Mouse (Mus musculus): Measurements from ENCODE around the gene Gria1. TPM values are rescaled to one million over a fixed set of nuclear protein-coding genes. Genes with fewer than 3 reads are reported as not detected.
A peak's percentile ranks its signal among the peaks of the same experiment; 100 is the strongest.

Gene Gria1
- total and polyA plus RNA-seq, 3 experiments: 0.14 to 0.29 (median 0.16) TPM

GRCm38 (mm10) chr11:57004611-57005010, 6.6 kb upstream of the Gria1 start:
- Histone ChIP-seq H3K9ac (ENCODE audit: low read depth, low read length) (no peak overlapping the region), H3K36me3 (ENCODE audit: control insufficient read depth, insufficient read depth, low read length) (no peaks in the 10 kb centered on the region), H3K4me1 (ENCODE audit: control insufficient read depth, insufficient read depth, low read length) (peaks cover 4% of the 10 kb centered on the region), H3K27me3 (ENCODE audit: control insufficient read depth, insufficient read depth, low read length) (no peaks in the 10 kb centered on the region), H3K27ac (no peak overlapping the region), H3K79me2 (replicated peaks; ENCODE audit: control insufficient read depth, insufficient read depth, low read length) (no peaks in the 10 kb centered on the region), H3K4me3 (no peak overlapping the region)
- DNase-seq: no peak
- intact Hi-C loops (cut with DNase I): no loop called here
- TF ChIP-seq CTCF (IDR thresholded peaks at IDR 0.05) (no peak), POLR2A (IDR thresholded peaks at IDR 0.05; ENCODE audit: insufficient read depth, low read depth, low read length) (no peak), EP300 (IDR thresholded peaks at IDR 0.05; ENCODE audit: insufficient read depth, low read depth, low read length) (no peak)
- 59% methylated on average over 3 of the region's 3 CpGs for WGBS

GRCm38 (mm10) chr11:57005341-57005740, 5.8 kb upstream of the Gria1 start:
- no peaks in the 10 kb centered on the region; the same call in 1 of the 2 replicates for H3K4me1 ChIP-seq (ENCODE audit: control insufficient read depth, insufficient read depth, low read length)
- H3K4me3 ChIP-seq: no peak overlapping the region
- intact Hi-C loops (cut with DNase I): no loop called here
- 75% methylated on average over 7 of the region's 7 CpGs for WGBS
- no peaks in the 10 kb centered on the region for H3K27me3 ChIP-seq (ENCODE audit: control insufficient read depth, insufficient read depth, low read length)
- no peaks in the 10 kb centered on the region for H3K79me2 ChIP-seq (replicated peaks; ENCODE audit: control insufficient read depth, insufficient read depth, low read length)
- H3K36me3 ChIP-seq (ENCODE audit: control insufficient read depth, insufficient read depth, low read length): no peaks in the 10 kb centered on the region
- no peak for DNase-seq
- no peak overlapping the region for H3K27ac ChIP-seq
- H3K9ac ChIP-seq (ENCODE audit: low read depth, low read length): no peak overlapping the region
- TF ChIP-seq CTCF (IDR thresholded peaks at IDR 0.05): no peak
- TF ChIP-seq EP300 (IDR thresholded peaks at IDR 0.05; ENCODE audit: insufficient read depth, low read depth, low read length): no peak
- TF ChIP-seq POLR2A (IDR thresholded peaks at IDR 0.05; ENCODE audit: insufficient read depth, low read depth, low read length): no peak

GRCm38 (mm10) chr11:57007790-57008189, 3.4 kb upstream of the Gria1 start:
- no peak overlapping the region for H3K9ac ChIP-seq (ENCODE audit: low read depth, low read length)
- no peak overlapping the region for H3K27ac ChIP-seq
- TF ChIP-seq EP300 (IDR thresholded peaks at IDR 0.05; ENCODE audit: insufficient read depth, low read depth, low read length): no peak
- TF ChIP-seq POLR2A (IDR thresholded peaks at IDR 0.05; ENCODE audit: insufficient read depth, low read depth, low read length): no peak
- no peak for TF ChIP-seq CTCF (IDR thresholded peaks at IDR 0.05)
- intact Hi-C loops (cut with DNase I): no loop called here
- H3K4me1 ChIP-seq (ENCODE audit: control insufficient read depth, insufficient read depth, low read length): no peaks in the 10 kb centered on the region; the same call in 1 of the 2 replicates
- no peaks in the 10 kb centered on the region for H3K27me3 ChIP-seq (ENCODE audit: control insufficient read depth, insufficient read depth, low read length)
- DNase-seq: peak in 1 of 2 experiments; percentile 27
- no peaks in the 10 kb centered on the region for H3K79me2 ChIP-seq (replicated peaks; ENCODE audit: control insufficient read depth, insufficient read depth, low read length)
- 40% methylated on average over 4 of the region's 4 CpGs for WGBS
- H3K4me3 ChIP-seq: no peak overlapping the region
- H3K36me3 ChIP-seq (ENCODE audit: control insufficient read depth, insufficient read depth, low read length): no peaks in the 10 kb centered on the region

- no peak for DNase-seq
- Histone ChIP-seq H3K27me3 (ENCODE audit: control insufficient read depth, insufficient read depth, low read length) (no peaks in the 10 kb centered on the region), H3K9ac (ENCODE audit: low read depth, low read length) (no peak overlapping the region), H3K79me2 (replicated peaks; ENCODE audit: control insufficient read depth, insufficient read depth, low read length) (no peaks in the 10 kb centered on the region), H3K4me3 (no peak overlapping the region), H3K27ac (no peak overlapping the region), H3K4me1 (ENCODE audit: control insufficient read depth, insufficient read depth, low read length) (no peaks in the 10 kb centered on the region; the same call in 1 of the 2 replicates), H3K36me3 (ENCODE audit: control insufficient read depth, insufficient read depth, low read length) (no peaks in the 10 kb centered on the region)
- 78% methylated on average over 6 of the region's 6 CpGs for WGBS
- intact Hi-C loops (cut with DNase I): no loop called here
- no peak for TF ChIP-seq CTCF (IDR thresholded peaks at IDR 0.05)
- TF ChIP-seq EP300 (IDR thresholded peaks at IDR 0.05; ENCODE audit: insufficient read depth, low read depth, low read length): no peak
- no peak for TF ChIP-seq POLR2A (IDR thresholded peaks at IDR 0.05; ENCODE audit: insufficient read depth, low read depth, low read length)
These were observed 576 bp upstream of the Gria1 start for GRCm38 (mm10) chr11:57010611-57011010.

GRCm38 (mm10) chr11:57011691-57012039, 478 bp downstream of the Gria1 start:
- no peaks in the 10 kb centered on the region for H3K36me3 ChIP-seq (ENCODE audit: control insufficient read depth, insufficient read depth, low read length)
- H3K4me1 ChIP-seq (ENCODE audit: control insufficient read depth, insufficient read depth, low read length): no peaks in the 10 kb centered on the region; the same call in 1 of the 2 replicates
- intact Hi-C loops (cut with DNase I): no loop called here
- no peaks in the 10 kb centered on the region for H3K79me2 ChIP-seq (replicated peaks; ENCODE audit: control insufficient read depth, insufficient read depth, low read length)
- H3K9ac ChIP-seq (ENCODE audit: low read depth, low read length): no peak overlapping the region
- H3K4me3 ChIP-seq: no peak overlapping the region
- H3K27me3 ChIP-seq (ENCODE audit: control insufficient read depth, insufficient read depth, low read length): no peaks in the 10 kb centered on the region
- peak in 1 of 2 experiments; percentile 14 for DNase-seq
- H3K27ac ChIP-seq: no peak overlapping the region
- WGBS: 9% methylated on average over 11 of the region's 11 CpGs
- TF ChIP-seq POLR2A (IDR thresholded peaks at IDR 0.05; ENCODE audit: insufficient read depth, low read depth, low read length) (no peak), CTCF (IDR thresholded peaks at IDR 0.05) (no peak), EP300 (IDR thresholded peaks at IDR 0.05; ENCODE audit: insufficient read depth, low read depth, low read length) (no peak)

- no peaks in the 10 kb centered on the region for H3K27me3 ChIP-seq (ENCODE audit: control insufficient read depth, insufficient read depth, low read length)
- H3K4me3 ChIP-seq: no peak overlapping the region
- H3K9ac ChIP-seq (ENCODE audit: low read depth, low read length): no peak overlapping the region
- no peaks in the 10 kb centered on the region for H3K79me2 ChIP-seq (replicated peaks; ENCODE audit: control insufficient read depth, insufficient read depth, low read length)
- H3K4me1 ChIP-seq (ENCODE audit: control insufficient read depth, insufficient read depth, low read length): no peaks in the 10 kb centered on the region; the same call in 1 of the 2 replicates
- 54% methylated on average over 13 of the region's 13 CpGs for WGBS
- H3K36me3 ChIP-seq (ENCODE audit: control insufficient read depth, insufficient read depth, low read length): no peaks in the 10 kb centered on the region
- H3K27ac ChIP-seq: no peak overlapping the region
- no peak for TF ChIP-seq POLR2A (IDR thresholded peaks at IDR 0.05; ENCODE audit: insufficient read depth, low read depth, low read length)
- TF ChIP-seq CTCF (IDR thresholded peaks at IDR 0.05): no peak
- no peak for TF ChIP-seq EP300 (IDR thresholded peaks at IDR 0.05; ENCODE audit: insufficient read depth, low read depth, low read length)
- DNase-seq: no peak
- intact Hi-C loops (cut with DNase I): no loop called here
These were observed 1.2 kb downstream of the Gria1 start for GRCm38 (mm10) chr11:57012287-57012921.
